Mouse (Mus musculus) adrenal gland, postnatal 14 days (tissue): ENCODE data around the gene Wdr60. TPM values are rescaled to one million over a fixed set of nuclear protein-coding genes. Genes with fewer than 3 reads are reported as not detected.

Source experiments
- DNase-seq: peaks from one replicate; pipeline ENCODE4 v3.0.0; 2021; ENCODE audit warnings: mixed read lengths
- total RNA-seq: library from RNA; stranded (reverse); gene quantifications from 2 replicates; pipeline ENCODE4 v1.2.3, GENCODE M21; 2021

The Wdr60 gene
- total RNA-seq, 1 experiment from 2014 or later: 10.1 TPM

GRCm38 (mm10) chr12:116269450-116269849 is 6.6 kb upstream of the Wdr60 start:
- DNase-seq: peak; percentile 21

GRCm38 (mm10) chr12:116265275-116265674 is 2.5 kb upstream of the Wdr60 start:
- DNase-seq: no peak

- no peak for DNase-seq
Observed at GRCm38 (mm10) chr12:116264756-116265155, 1.9 kb upstream of the Wdr60 start.

- no peak for DNase-seq
Observed at GRCm38 (mm10) chr12:116258321-116258720, 4.5 kb downstream of the Wdr60 start.

GRCm38 (mm10) chr12:116255636-116256035 is 7.2 kb downstream of the Wdr60 start:
- DNase-seq: no peak

GRCm38 (mm10) chr12:116254652-116255051 is 8.2 kb downstream of the Wdr60 start:
- no peak for DNase-seq

- no peak for DNase-seq
Observed at GRCm38 (mm10) chr12:116244601-116245000, 18.2 kb downstream of the Wdr60 start.

- DNase-seq: no peak
Observed at GRCm38 (mm10) chr12:116238803-116239202, 24.0 kb downstream of the Wdr60 start.

GRCm38 (mm10) chr12:116238370-116238769 is 24.5 kb downstream of the Wdr60 start:
- DNase-seq: no peak

- no peak for DNase-seq
Observed at GRCm38 (mm10) chr12:116236658-116237057, 26.2 kb downstream of the Wdr60 start.

- DNase-seq: no peak
Observed at GRCm38 (mm10) chr12:116235356-116235755, 27.5 kb downstream of the Wdr60 start.

- no peak for DNase-seq
Observed at GRCm38 (mm10) chr12:116232061-116232460, 30.8 kb downstream of the Wdr60 start.

GRCm38 (mm10) chr12:116231612-116232011 is 31.2 kb downstream of the Wdr60 start:
- peak; percentile 91 for DNase-seq

- no peak for DNase-seq
Observed at GRCm38 (mm10) chr12:116229451-116229850, 33.4 kb downstream of the Wdr60 start.

- DNase-seq: no peak
Observed at GRCm38 (mm10) chr12:116226289-116227057, 36.3 kb downstream of the Wdr60 start.

GRCm38 (mm10) chr12:116223107-116223506 is 39.7 kb downstream of the Wdr60 start:
- DNase-seq: no peak

GRCm38 (mm10) chr12:116207486-116207885 is 55.3 kb downstream of the Wdr60 start:
- no peak for DNase-seq

GRCm38 (mm10) chr12:116205726-116206125 is 57.1 kb downstream of the Wdr60 start:
- DNase-seq: no peak

- DNase-seq: peak; percentile 76
Observed at GRCm38 (mm10) chr12:116202176-116202981, 60.4 kb downstream of the Wdr60 start.

- no peak for DNase-seq
Observed at GRCm38 (mm10) chr12:116198791-116199190, 64.0 kb downstream of the Wdr60 start.

GRCm38 (mm10) chr12:116196221-116196620 is 66.6 kb downstream of the Wdr60 start:
- no peak for DNase-seq

GRCm38 (mm10) chr12:116194641-116195040 is 68.2 kb downstream of the Wdr60 start:
- no peak for DNase-seq

- DNase-seq: no peak
Observed at GRCm38 (mm10) chr12:116193952-116194351, 68.9 kb downstream of the Wdr60 start.
